Mouse (Mus musculus) liver, adult 2 months (tissue): ENCODE measurements around the gene Gemin5. TPM values are rescaled to one million over a fixed set of nuclear protein-coding genes. Genes with fewer than 3 reads are reported as not detected.

Experiments
- DNase-seq: peaks from one replicate; pipeline ENCODE4 v3.0.0-alpha.2; 2011; ENCODE audit warnings: low read depth, low spot score; ENCODE audit errors: extremely low read depth
- H3K27ac ChIP-seq: fragments of 200-500 bp; replicated peaks from 2 replicates; pipeline ENCODE4 v1.5.1; 2012; ENCODE audit warnings: low read depth, mild to moderate bottlenecking, control low read depth, inconsistent platforms, low read length; ENCODE audit not compliant: insufficient read depth
- H3K27me3 ChIP-seq: fragments of 200-500 bp; 2 replicates; pipeline ENCODE4 v1.6.1; 2012; ENCODE audit warnings: mild to moderate bottlenecking, moderate library complexity, low read length, inconsistent platforms; ENCODE audit not compliant: control insufficient read depth, insufficient read depth
- H3K36me3 ChIP-seq: fragments of 200-500 bp; 2 replicates; pipeline ENCODE4 v1.6.1; 2012; ENCODE audit warnings: low read length, inconsistent platforms; ENCODE audit not compliant: control insufficient read depth, insufficient read depth
- H3K4me1 ChIP-seq: fragments of 200-500 bp; 2 replicates; pipeline ENCODE4 v1.6.1; 2011; ENCODE audit warnings: low read length; ENCODE audit not compliant: control insufficient read depth, insufficient read depth
- H3K4me3 ChIP-seq: fragments of 200-500 bp; 2 replicates; pipeline ENCODE4 v1.5.1; 2011; ENCODE audit warnings: low read depth, mild to moderate bottlenecking, control low read depth, low read length, moderate library complexity; ENCODE audit not compliant: insufficient read depth
- H3K79me2 ChIP-seq: fragments of 200-500 bp; 2 replicates; pipeline ENCODE4 v1.6.1; 2012; ENCODE audit warnings: inconsistent platforms, mild to moderate bottlenecking, low read length, moderate library complexity; ENCODE audit not compliant: control insufficient read depth, insufficient read depth
- H3K9ac ChIP-seq: fragments of 200-500 bp; 2 replicates; pipeline ENCODE4 v1.6.1; 2012; ENCODE audit warnings: low read depth, mild to moderate bottlenecking, control low read depth, inconsistent platforms, low read length
- CTCF ChIP-seq: fragments of 200-500 bp; IDR thresholded peaks from 2 replicates; pipeline ENCODE4 v1.5.1; 2011; ENCODE audit warnings: low read depth, low read length, control low read depth
- POLR2A ChIP-seq: fragments of 200-500 bp; IDR thresholded peaks from 2 replicates; pipeline ENCODE4 v1.6.1; 2011; ENCODE audit warnings: low read length, control low read depth; ENCODE audit not compliant: insufficient read depth; ENCODE audit errors: extremely low read depth
- WGBS: fragments of 180-500 bp; shearing (Covaris S2); methylation state at CpG from one replicate; pipeline ENCODE4 v1.1.7; 2018; 5-methylcytosine and 5-hydroxymethylcytosine counted together
- polyA plus RNA-seq: library from polyadenylated mRNA; depleted of rRNA; stranded (reverse); fragments of >200 nt; gene quantifications from 2 replicates; pipeline ENCODE4 v1.2.3, GENCODE M21; 2012; rRNA removed
- total RNA-seq: library from RNA; depleted of rRNA; stranded (reverse); fragments of >200 nt; gene quantifications from 2 replicates; pipeline ENCODE4 v1.2.3, GENCODE M21; 2014; rRNA removed

Gemin5 gene
- total and polyA plus RNA-seq, 2 experiments = 3.5 to 4.8 TPM

- no peak for DNase-seq
- no peak overlapping the region for H3K4me3 ChIP-seq
- WGBS = 73% methylated on average over 4 of the region's 4 CpGs
- H3K27ac ChIP-seq = no peak overlapping the region
- TF ChIP-seq CTCF (no peak), POLR2A (no peak)
- H3K9ac ChIP-seq = no peak overlapping the region
- no peaks in the 10 kb centered on the region for H3K4me1 ChIP-seq
- no peaks in the 10 kb centered on the region for H3K36me3 ChIP-seq
- H3K79me2 ChIP-seq = no peaks in the 10 kb centered on the region
- no peaks in the 10 kb centered on the region for H3K27me3 ChIP-seq
Measured at GRCm38 (mm10) chr11:58077270-58077669, 91.1 kb downstream of the Gemin5 start.

GRCm38 (mm10) chr11:58072978-58073377, 95.4 kb downstream of the Gemin5 start:
- no peaks in the 10 kb centered on the region for H3K36me3 ChIP-seq
- no peaks in the 10 kb centered on the region for H3K79me2 ChIP-seq
- TF ChIP-seq CTCF (no peak), POLR2A (no peak)
- no peak overlapping the region for H3K9ac ChIP-seq
- no peaks in the 10 kb centered on the region for H3K4me1 ChIP-seq
- no peak overlapping the region for H3K27ac ChIP-seq
- H3K4me3 ChIP-seq = no peak overlapping the region
- 62% methylated on average over 3 of the region's 3 CpGs for WGBS
- no peak for DNase-seq
- H3K27me3 ChIP-seq = no peaks in the 10 kb centered on the region

Other genes starting within 250 kb of the Gemin5 start
- 19.7 and 31.4 TPM in 2 replicates for gene Larp1, start 159.5 kb downstream of the Gemin5 start, total RNA-seq
- gene Larp1, start 159.5 kb downstream of the Gemin5 start, polyA plus RNA-seq = 34.7 and 39.8 TPM in 2 replicates
- gene Gm12248, start 75.4 kb downstream of the Gemin5 start, total RNA-seq = not detected in 2 replicates
- 1.7 TPM in 2 replicates for gene Gm12248, start 75.4 kb downstream of the Gemin5 start, polyA plus RNA-seq
- gene Cnot8, start 64.4 kb downstream of the Gemin5 start, total RNA-seq = 48.0 and 49.1 TPM in 2 replicates
- 40.2 and 49.0 TPM in 2 replicates for gene Cnot8, start 64.4 kb downstream of the Gemin5 start, polyA plus RNA-seq
- 34.5 and 41.1 TPM in 2 replicates for gene Mrpl22, start 3.1 kb upstream of the Gemin5 start, total RNA-seq
- gene Mrpl22, start 3.1 kb upstream of the Gemin5 start, polyA plus RNA-seq = 57.1 and 63.4 TPM in 2 replicates
- 32.5 and 33.0 TPM in 2 replicates for gene Igtp, start 31.0 kb upstream of the Gemin5 start, total RNA-seq
- 46.1 and 52.9 TPM in 2 replicates for gene Igtp, start 31.0 kb upstream of the Gemin5 start, polyA plus RNA-seq
- 21.8 and 23.9 TPM in 2 replicates for gene Irgm2, start 31.1 kb upstream of the Gemin5 start, total RNA-seq
- 29.6 and 40.8 TPM in 2 replicates for gene Irgm2, start 31.1 kb upstream of the Gemin5 start, polyA plus RNA-seq
- gene 4930438A08Rik, start 106.3 kb upstream of the Gemin5 start, total RNA-seq = 0.07 TPM in 1 of 2 replicates, not detected in the other
- not detected in 2 replicates for gene 4930438A08Rik, start 106.3 kb upstream of the Gemin5 start, polyA plus RNA-seq
- gene Zfp692, start 138.5 kb upstream of the Gemin5 start, total RNA-seq = 2.3 and 3.0 TPM in 2 replicates
- 5.9 and 8.9 TPM in 2 replicates for gene Zfp692, start 138.5 kb upstream of the Gemin5 start, polyA plus RNA-seq
- gene Zfp672, start 161.8 kb upstream of the Gemin5 start, total RNA-seq = 20.7 and 23.8 TPM in 2 replicates
- 14.9 and 18.6 TPM in 2 replicates for gene Zfp672, start 161.8 kb upstream of the Gemin5 start, polyA plus RNA-seq
- 8.9 and 10.3 TPM in 2 replicates for gene Sh3bp5l, start 162.2 kb upstream of the Gemin5 start, total RNA-seq
- 15.8 and 19.6 TPM in 2 replicates for gene Sh3bp5l, start 162.2 kb upstream of the Gemin5 start, polyA plus RNA-seq
- not detected in 2 replicates for gene Lypd8, start 210.5 kb upstream of the Gemin5 start, total RNA-seq
- 2.6 and 4.0 TPM in 2 replicates for gene Lypd8, start 210.5 kb upstream of the Gemin5 start, polyA plus RNA-seq